Mouse (Mus musculus) G1E (cell line): ENCODE data around the gene Gm17657.

Experiments
- CTCF ChIP-seq: IDR thresholded peaks from 2 replicates; pipeline ENCODE4 v1.5.1; 2012; ENCODE audit warnings: low read depth, low read length, inconsistent platforms, mixed read lengths
- GATA1 ChIP-seq: IDR thresholded peaks from 2 replicates; pipeline ENCODE4 v1.6.1; 2012; ENCODE audit warnings: borderline replicate concordance, low read length, inconsistent platforms, mixed read lengths
- GATA2 ChIP-seq: IDR thresholded peaks from 2 replicates; pipeline ENCODE4 v1.6.1; 2012; ENCODE audit warnings: low read depth, low read length, inconsistent platforms, borderline replicate concordance
- POLR2AphosphoS5 ChIP-seq: IDR thresholded peaks from 2 replicates; pipeline ENCODE4 v1.6.1; 2012; ENCODE audit warnings: low read depth, low read length, inconsistent platforms; ENCODE audit not compliant: insufficient replicate concordance

DNA sequence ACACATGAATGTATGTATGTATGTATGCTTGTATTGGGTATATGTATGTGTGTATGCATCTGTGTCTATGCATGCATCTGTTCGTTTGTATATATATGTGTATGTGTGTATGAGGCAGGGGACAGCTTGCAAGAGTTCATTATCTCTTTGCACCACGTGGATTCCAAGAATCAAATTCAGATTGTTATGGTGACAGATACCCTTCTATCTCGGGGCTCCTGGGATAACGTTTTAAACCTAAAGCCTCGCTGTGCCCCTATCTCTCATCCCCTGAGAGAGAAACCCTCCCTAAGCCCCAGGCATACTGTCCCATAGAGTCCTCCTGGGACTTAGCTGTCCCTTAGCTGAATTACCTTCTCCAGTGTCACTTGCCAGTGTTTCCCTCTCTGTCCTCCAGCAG lies 34.1 kb upstream of the Gm17657 start:
- TF ChIP-seq CTCF (no peak), GATA2 (no peak), POLR2AphosphoS5 (no peak), GATA1 (no peak)
